Mouse (Mus musculus): Measurements from ENCODE around the gene Mindy1.

- no peak for TF ChIP-seq CTCF (IDR thresholded peaks at IDR 0.05; ENCODE audit: extremely low read depth, insufficient read length, insufficient replicate concordance, low read depth, low read length)
- TF ChIP-seq POLR2A (IDR thresholded peaks at IDR 0.05; ENCODE audit: low read depth, low read length), result no peak
Observed at GRCm38 (mm10) chr3:95319701-95320625, 38.8 kb downstream of the Mindy1 start.
